Mouse (Mus musculus): Measurements from ENCODE around the gene Dkk2. TPM values are rescaled to one million over a fixed set of nuclear protein-coding genes. Genes with fewer than 3 reads are reported as not detected.

Gene Dkk2
- polyA plus RNA-seq, 1 experiment, result 33.1 TPM

DNA sequence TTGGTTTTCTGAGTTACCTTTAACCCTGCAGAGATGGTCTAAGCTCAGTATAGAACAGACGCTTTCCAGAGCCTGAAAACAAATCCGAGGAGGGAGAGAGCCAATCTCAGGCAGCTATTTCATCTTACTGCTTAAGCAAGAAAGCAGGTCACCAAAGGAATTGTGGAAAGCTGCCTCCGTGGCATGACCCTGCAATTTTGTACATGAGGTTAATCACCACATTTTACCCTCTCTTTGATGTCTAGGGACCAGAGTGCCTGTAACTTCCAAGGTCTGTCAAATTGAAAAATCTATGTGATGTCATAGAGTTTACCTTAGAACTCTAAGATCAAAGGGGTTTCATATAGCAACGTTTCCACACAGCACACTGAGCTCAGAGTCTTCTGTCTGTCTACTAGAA lies 37.5 kb downstream of the Dkk2 start:
- no peak for DNase-seq (ENCODE audit: low spot score)

DNA sequence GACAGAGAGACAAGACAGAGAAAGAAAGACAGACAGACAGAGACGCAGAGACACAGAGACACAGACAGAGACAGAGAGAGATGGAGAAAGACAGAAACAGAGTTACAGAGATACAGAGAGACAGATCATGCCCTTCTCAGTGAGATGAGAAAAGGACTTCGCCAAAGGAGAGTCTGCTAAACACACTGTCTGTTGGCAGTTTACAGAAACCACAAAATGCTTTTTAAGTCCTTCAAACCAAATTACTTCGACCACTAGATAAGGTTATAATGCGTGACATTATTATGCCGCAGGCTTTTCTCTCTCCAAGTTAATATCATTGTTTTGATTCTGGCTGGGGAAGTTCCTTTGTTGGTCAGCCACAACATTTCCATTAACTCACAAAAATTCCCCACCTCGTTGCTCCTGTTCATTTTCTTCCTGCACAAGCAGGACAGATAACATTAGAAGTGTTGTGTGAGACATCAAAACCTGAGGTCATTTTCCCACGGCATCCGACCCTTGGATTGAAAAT lies 40.2 kb downstream of the Dkk2 start:
- DNase-seq (ENCODE audit: low spot score), result no peak

DNA sequence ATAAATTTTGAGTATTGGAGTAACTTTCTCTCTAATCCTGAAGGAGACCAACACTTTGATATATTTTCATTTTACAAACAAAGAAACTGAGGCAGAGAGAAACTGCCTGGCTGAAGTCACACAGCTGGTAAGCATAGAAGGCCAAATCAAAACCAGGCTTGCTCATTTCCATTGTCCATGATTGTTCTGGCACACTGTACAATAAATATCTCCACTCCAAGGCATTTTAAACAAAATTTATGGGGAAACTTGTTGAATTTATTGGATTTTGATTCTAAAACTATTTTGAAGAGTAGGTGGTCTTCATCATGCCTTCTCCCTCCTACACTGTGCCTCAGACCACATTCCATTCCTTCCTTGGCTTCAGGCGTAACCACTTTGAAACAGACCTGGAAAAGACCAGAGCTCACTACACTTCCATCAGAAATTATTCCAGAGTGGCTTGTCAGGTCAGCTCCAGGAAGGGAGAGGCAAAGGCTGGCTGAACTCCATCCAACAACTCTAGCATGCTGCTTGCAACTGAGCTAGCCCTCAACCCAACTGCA lies 44.7 kb downstream of the Dkk2 start:
- DNase-seq (ENCODE audit: low spot score), result no peak

DNA sequence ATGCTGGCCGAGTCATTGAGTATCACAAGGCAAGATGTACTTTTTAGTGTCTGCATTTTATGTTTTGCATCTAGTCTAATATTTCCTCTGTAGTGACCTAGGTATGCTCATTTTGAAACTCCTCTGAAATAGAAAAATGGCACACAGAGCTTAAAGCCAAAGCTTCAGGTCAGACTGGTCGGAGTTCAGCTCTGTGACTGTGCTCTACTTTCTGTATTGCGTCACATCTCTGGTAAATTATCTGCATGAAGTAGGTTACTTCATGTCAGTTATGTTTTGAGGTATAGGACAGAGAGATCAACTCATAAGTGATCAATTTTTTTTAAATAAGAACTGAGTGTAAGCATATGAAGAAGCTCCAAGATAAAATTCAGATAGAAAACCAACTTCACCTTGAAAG lies 45.7 kb downstream of the Dkk2 start:
- DNase-seq (ENCODE audit: low spot score), result no peak

DNA sequence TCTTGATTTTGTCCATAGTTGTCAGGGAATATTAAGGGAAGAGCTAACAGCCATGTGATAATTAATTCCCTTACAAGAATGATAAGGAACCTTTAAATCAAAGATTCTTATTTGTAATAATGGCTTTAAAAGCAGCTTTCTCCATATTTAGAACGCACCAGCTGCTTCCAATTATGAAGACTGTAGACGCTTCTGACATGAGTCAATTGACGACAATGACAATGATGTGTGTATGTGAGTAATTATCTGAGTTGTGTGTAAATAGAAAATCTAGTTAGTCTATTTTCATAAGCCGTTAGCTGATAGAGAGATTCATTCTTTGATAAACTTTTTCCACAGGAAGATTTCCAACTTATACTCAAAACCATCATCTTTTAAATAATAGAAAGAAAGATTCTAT lies 46.8 kb downstream of the Dkk2 start:
- no peak for DNase-seq (ENCODE audit: low spot score)

DNA sequence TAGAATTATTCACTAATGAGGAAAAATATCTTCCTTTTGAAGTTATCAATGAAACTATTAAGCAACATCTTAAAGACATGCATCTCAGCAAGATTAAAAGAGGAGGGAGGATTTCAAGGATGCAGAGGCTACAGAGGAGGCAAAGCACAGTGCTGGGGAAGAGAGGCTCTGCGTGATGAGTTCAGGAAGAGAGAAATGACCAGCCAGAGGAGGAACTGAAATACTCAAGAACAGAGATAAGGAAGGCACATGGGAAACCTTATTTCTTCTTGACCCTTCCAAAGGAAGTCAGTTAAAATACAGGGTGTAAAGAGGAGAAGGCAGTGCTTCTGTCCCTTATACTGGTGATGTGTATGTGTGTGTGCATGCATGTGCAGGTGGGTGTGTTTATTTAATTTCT lies 49.4 kb downstream of the Dkk2 start:
- no peak for DNase-seq (ENCODE audit: low spot score)

DNA sequence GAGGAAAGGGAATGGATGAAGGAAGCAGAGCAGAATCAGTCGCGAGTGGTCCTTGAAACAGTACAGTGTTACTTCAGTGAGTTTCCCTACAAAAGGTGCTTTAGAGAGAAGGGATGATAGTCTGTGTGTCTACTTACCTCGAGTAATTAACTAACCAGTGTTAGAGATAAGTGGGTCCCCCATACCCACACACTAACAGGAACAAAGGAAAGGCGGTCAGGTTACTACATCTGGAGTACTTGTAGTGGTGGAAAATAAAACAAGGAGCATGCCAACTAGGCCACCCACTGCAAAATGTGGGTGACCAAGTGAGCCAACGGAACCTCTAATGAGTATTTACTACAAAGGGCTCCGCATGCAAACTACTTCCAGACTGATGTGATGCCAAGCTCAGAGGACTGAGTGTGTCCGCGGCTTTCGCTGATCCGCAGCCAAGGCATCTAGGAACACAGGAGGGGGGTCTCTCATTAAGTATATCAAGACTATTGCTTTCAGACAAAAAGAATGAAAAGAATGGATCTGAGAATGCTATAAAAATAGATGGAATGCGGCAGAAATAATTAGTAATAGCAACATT lies 52.8 kb downstream of the Dkk2 start:
- DNase-seq (ENCODE audit: low spot score), result no peak

DNA sequence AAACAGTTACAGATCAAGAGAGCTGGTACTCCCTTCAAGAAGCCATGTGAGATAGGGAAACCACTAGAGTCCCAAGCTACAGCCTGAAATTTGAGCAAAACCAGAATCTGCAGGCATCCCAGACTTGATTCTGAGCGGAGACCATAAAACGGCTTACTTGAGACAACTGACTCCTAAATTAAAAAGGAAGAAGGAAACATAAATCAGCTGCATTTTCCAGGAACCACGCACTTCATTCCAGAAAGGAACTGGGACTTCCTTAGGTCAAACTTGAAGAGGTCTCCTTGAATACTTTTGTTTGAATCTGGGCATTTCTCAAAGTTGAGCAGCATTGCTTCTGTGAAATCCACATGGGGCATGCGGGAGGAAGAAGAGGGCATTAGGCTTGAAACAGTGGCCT lies 55.9 kb downstream of the Dkk2 start:
- DNase-seq (ENCODE audit: low spot score), result no peak

DNA sequence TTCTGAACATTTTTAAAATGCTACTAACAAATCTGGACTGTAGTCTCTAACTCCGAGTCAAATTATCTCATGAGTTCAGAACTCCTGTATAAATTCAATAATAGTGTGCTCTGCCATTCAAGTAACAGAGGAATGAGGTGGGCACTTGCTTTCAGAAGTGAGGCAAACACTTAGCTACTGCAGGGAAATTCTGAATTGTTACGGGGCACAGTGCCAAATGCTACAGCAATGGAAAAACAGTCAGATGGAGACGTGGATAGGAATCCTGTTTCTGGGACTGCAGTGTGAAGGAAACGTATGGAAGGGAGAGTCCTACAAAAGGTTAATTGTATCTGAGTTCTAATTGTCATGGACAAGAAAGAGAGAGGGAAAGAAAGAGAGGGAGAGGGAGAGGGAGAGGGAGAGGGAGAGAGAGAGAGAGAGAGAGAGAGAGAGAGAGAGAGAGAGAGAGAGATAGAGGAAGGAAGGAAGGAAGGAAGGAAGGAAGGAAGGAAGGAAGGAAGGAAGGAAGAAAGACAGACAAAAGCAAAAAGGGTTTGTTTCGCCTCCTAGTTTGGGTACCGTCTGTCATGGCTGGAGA lies 64.4 kb downstream of the Dkk2 start:
- DNase-seq (ENCODE audit: low spot score), result no peak

DNA sequence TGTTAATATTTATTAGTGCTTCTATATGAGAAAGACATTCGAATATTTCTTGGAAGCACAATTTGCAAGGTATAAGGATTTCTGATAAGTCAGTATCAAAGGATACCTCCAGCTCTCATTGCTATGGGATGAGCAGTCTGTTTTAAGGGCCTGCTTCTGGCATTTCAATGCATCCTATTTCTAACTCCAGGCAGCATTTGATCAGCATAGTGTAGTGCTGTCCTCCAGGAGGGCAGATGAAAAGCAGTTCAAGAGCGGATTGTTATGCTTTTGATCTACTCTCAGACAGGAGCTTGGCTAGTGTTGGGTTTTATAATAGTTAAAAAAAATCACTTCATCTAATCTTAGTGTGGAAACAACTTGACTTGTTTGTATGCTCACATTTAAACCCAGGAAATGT lies 73.7 kb downstream of the Dkk2 start:
- no peak for DNase-seq (ENCODE audit: low spot score)

DNA sequence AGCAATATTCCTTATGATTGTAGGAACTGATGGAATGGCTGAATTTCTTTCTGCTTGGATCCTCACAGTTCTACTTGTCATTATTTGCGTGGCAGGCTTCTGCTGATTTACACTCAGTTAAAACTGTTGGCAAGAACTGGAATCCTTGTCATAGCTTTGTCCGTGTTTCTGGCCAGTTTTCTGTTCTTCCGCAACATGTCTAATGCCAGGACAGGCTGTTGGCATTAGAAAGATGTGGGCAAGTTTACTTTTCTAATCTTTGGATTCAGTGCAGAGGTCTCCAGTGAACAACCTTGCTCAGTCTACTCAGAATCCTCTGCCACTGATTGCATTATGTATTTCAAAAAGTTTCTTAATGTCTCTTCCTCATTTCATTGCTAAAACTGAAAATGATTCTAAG lies 83.8 kb downstream of the Dkk2 start:
- no peak for DNase-seq (ENCODE audit: low spot score)

DNA sequence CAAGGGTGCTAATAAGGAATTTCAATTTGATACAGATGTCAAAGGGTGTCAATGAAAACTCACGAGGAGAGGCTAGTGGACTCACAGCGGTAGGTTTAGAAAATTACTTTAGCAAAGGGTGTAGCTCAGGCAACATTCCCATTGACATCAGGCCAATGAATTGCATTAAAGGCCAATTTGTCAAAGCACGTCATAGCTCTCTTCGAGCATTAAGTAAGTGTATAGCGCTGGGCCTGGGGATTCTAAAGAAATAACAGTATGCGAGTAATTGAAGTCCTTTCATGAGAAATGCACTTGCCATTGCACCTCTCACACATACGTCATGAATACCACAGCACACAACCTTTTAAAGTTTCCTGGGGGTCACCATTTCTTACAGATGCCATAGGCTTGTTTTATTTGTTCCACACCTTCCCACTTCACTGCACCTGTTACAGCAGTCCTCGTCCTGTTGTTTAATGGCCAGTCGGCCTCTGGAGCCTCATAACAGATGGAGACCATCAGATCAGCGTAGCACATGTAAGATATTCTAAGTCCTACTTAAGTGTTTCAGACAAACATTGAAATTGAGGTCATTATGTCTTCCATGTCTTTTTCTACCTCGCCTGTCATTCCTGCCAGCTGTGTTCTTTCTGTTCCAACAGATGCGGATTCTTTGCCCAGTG lies 101.9 kb downstream of the Dkk2 start:
- DNase-seq (ENCODE audit: low spot score), result no peak

DNA sequence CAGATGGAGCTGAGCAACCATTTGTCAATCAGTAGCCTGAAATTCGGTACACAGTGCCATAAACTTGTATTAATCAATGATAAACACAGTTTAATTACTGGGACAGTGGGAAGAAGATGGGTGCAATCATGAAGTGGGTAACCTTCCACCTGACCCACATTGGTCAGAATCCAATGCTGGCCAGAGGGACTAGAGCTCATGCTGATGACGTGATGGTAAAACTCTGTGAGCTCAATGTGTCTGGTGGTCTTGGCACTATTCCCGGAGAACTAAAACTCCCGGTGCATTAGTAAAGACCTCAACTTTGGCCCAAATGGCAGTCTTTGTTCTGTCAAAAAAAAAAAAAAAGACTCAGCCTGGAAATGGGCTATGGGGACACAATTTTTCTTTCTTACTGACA lies 116.9 kb downstream of the Dkk2 start:
- DNase-seq (ENCODE audit: low spot score), result no peak

DNA sequence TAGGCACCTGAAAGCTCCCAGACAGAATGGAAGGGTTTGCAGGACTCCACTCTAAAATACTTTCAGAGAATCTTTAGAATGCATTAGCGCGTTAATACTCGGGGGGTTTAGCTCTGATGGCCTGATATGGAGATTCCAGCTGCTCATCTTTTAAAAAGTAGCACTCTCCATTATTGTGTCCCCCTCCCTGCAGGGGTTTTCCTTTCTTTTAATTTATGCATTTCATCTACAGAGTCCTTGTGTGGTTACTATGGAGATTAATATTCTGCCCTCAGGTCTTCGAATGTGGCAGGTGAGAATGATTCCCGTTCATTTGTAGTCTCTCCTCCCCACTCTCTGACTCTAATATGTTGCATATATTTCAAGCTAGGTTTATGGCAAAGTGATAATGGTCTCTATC lies 117.6 kb downstream of the Dkk2 start:
- no peak for DNase-seq (ENCODE audit: low spot score)

DNA sequence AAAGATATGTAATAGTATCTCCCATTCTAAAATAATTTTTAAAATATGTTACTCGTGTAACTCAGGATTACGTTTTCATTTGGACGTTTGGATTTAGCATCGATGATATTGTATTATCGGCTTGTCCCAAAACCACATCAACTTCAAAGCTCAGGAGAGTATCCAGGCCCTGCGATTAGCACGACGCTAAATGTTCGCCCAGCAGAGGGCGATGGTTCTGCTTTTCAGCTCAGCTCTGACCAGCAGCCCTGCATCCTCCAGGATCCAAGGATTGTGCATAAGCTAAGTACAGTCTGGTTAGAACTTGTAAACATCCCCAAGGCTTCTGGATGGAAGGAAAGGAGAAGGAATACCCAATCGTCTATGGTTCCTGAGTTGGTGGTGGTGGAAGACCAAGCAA lies 122.4 kb downstream of the Dkk2 start:
- DNase-seq (ENCODE audit: low spot score), result no peak

DNA sequence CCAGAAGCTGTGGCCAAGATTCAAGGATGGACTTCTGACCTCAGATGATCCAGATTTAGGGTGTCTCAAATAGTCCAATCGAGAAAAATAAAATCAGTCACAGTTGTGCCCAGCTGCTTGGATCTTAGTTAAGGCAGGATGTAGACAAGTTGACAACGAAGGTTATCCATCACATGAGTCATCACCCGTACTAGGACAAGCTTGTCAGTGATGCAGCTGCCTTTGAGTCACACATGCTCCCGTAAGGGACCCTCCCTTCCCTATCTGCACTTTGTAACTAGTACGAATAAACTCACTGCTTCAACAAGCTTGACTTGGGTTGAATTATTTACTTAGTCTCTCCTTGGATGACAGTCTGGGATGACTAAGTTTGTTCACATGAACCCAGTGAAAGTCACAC lies 126.2 kb downstream of the Dkk2 start:
- DNase-seq (ENCODE audit: low spot score), result no peak

DNA sequence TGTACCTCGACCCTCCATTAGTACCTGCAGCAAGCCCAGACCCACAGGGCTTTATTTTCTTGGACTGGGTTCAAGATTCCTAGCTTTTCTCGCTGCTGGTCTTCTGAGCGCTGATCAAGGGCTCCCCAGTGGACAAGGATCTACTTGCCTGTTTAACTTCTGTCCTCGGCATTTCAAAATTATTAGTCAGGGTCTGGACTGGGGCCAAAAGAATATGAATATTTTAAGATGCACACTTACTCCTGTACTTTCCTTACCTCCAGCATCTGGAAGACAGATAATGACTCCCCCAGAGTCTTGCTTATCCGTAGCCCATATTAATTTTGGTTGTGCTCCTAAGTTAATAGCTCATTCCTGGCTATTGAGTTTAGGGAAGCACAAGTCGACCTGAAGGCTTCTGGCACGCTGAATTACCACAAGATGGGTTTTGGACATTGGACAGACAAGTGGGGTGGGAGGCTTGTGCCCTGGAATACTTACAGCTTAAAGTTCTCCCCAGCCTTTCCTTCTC lies 134.9 kb downstream of the Dkk2 start:
- no peak for DNase-seq (ENCODE audit: low spot score)

DNA sequence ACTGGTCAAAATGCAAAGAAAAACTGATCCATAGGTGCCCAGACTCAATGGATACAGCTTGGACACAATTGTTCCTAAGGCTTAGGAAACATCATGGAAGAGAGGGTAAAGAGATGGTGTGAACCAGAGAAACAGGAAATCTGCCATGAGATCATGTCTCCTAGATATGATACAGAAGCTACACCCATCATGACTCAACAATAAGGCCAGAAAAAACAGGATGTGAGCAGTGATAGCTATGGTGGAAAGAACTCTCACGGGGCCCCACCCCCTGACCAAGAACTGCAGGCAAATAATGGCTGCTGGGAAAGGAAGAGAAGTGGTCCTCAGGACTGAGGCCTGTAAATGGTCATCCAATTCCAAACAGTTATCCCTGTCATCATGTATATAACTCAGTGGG lies 142.5 kb downstream of the Dkk2 start:
- no peak for DNase-seq (ENCODE audit: low spot score)

Measured in urinary bladder, adult 2 months (tissue).